Mouse (Mus musculus): ENCODE data around the gene Adgrf4. TPM values are rescaled to one million over a fixed set of nuclear protein-coding genes. Genes with fewer than 3 reads are reported as not detected.

Gene Adgrf4
- polyA plus RNA-seq, 1 experiment from 2014 or later, result 0.11 TPM

DNA sequence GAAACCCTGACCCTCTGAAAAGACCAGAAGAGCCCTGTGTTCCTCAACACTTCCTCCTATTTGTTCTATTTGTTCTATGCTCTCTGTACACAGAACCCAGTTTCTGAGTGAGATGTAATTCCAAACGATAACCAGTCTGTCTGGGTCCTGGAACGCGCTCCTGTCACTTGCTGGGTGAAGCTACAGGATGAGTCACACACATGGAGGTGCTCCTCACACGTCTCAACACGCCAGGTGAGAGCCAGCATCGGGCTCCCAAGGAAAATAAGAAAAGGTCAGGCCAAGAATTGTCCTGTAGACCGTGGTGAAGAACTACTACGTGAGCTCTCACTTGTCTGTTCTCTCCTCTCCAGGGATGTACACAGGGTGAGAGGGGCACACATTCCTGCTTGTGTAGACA is 1.6 kb downstream of the Adgrf4 start:
- DNase-seq (ENCODE audit: low spot score) (no peak), ATAC-seq (ENCODE audit: low FRiP score) (no peak)
- 87% methylated on average over 8 of the region's 8 CpGs for WGBS
- no peak overlapping the region for H3K4me3 ChIP-seq (ENCODE audit: low read depth, low read length)
- H3K27ac ChIP-seq (ENCODE audit: low read depth, low read length), result no peak overlapping the region
- H3K4me1 ChIP-seq (replicated peaks; ENCODE audit: control insufficient read depth, insufficient read depth, low read length), result no peaks in the 10 kb centered on the region
- no peaks in the 10 kb centered on the region for H3K36me3 ChIP-seq (ENCODE audit: control insufficient read depth, insufficient read depth, low read length)
- no peaks in the 10 kb centered on the region for H3K9me3 ChIP-seq (ENCODE audit: control insufficient read depth, low read length)
- no peak overlapping the region for H3K9ac ChIP-seq (ENCODE audit: low read depth, low read length)
- no peak overlapping the region for H3K4me2 ChIP-seq (replicated peaks; ENCODE audit: low read depth, low read length)
- H3K27me3 ChIP-seq (ENCODE audit: control insufficient read depth, insufficient read depth, low read length), result no peaks in the 10 kb centered on the region

DNA sequence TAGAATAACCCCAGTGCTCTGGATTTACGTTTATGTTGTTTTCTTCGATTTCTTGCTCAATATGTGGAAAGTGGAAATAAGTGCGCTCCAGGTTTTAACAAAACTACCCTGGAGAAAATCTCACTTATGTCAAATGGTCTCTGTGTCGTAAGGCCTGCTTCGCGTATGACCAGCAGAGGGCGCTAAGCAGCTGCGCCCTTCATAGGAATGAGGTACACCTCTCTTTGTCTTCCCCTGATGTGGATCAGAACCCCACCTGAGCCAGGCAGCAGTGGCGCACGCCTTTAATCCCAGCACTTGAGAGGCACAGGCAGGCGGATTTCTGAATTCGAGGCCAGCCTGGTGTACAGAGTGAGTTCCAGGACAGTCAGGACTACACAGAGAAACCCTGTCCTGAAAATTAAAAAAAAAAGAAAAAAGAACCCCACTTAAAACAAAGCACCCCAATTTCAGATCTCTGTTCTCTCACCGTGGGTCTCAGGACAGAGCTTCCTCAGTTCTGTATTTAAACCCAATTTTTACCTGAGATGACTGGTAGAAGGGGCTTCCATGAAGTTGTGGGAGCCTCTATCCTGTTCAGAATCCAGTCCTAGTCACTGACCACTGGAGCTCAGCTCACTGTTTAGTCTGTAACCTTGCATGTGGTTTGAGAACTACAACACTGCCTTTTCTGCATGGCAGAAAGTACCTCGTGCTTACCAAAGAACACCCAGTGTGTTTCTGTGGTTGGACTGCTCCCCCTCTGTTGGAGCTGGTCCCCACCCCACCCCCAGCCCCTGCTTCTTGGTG is 33.3 kb downstream of the Adgrf4 start:
- no peaks in the 10 kb centered on the region for H3K4me1 ChIP-seq (replicated peaks; ENCODE audit: control insufficient read depth, insufficient read depth, low read length)
- H3K27me3 ChIP-seq (ENCODE audit: control insufficient read depth, insufficient read depth, low read length), result no peaks in the 10 kb centered on the region
- H3K36me3 ChIP-seq (ENCODE audit: control insufficient read depth, insufficient read depth, low read length), result no peaks in the 10 kb centered on the region
- H3K9ac ChIP-seq (ENCODE audit: low read depth, low read length), result no peak overlapping the region
- no peaks in the 10 kb centered on the region for H3K9me3 ChIP-seq (ENCODE audit: control insufficient read depth, low read length)
- ATAC-seq (ENCODE audit: low FRiP score) (peak; percentile 89), DNase-seq (ENCODE audit: low spot score) (peak; percentile 80)
- no peak overlapping the region for H3K4me2 ChIP-seq (replicated peaks; ENCODE audit: low read depth, low read length)
- H3K27ac ChIP-seq (ENCODE audit: low read depth, low read length), result no peak overlapping the region
- no peak overlapping the region for H3K4me3 ChIP-seq (ENCODE audit: low read depth, low read length)
- WGBS, result 26% methylated on average over 14 of the region's 14 CpGs

DNA sequence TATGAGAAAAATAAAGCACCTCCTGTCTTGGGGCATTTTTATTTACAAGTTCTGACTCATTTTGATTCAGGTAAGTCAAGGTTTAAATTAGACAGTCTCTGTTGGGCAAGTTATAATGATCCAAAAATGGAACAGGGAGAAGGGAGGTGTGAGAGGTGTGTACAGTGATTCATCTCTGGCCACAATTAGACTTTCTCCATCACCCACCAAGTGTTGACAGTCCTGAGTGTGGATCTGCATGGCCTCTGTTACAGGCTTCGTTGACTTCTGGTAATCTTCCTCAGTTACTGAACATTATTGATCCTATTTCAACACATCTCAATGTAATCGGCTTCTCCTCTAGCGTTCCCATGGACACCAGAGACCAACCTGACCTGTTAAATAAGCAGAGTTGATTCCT is 48.7 kb downstream of the Adgrf4 start:
- Histone ChIP-seq H3K4me3 (ENCODE audit: low read depth, low read length) (no peak overlapping the region), H3K9me3 (ENCODE audit: control insufficient read depth, low read length) (no peaks in the 10 kb centered on the region), H3K4me1 (replicated peaks; ENCODE audit: control insufficient read depth, insufficient read depth, low read length) (no peaks in the 10 kb centered on the region), H3K9ac (ENCODE audit: low read depth, low read length) (no peak overlapping the region), H3K4me2 (replicated peaks; ENCODE audit: low read depth, low read length) (no peak overlapping the region), H3K36me3 (ENCODE audit: control insufficient read depth, insufficient read depth, low read length) (no peaks in the 10 kb centered on the region), H3K27me3 (ENCODE audit: control insufficient read depth, insufficient read depth, low read length) (no peaks in the 10 kb centered on the region), H3K27ac (ENCODE audit: low read depth, low read length) (no peak overlapping the region)
- ATAC-seq (ENCODE audit: low FRiP score) (no peak), DNase-seq (ENCODE audit: low spot score) (no peak)
- WGBS, result 85% methylated on average over 3 of the region's 3 CpGs

DNA sequence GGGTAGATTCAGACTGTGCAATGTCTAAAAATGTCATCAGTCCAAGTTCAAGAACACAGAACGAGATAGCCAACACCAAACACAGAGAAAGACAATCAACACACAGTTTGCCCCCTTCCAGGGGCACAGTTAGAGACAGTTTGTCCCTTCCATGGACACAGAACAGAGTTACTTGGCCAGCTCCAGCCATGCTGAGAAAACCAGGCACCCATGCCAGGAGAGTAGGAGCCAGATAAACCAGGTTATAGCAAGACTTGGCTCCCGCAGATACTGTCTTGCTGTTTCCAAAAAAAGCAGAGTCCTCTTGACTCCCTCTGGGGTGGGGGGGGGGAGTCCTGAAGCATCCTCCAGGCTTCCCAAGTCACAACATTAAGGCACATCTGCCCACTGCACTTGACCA is 61.9 kb downstream of the Adgrf4 start:
- no peaks in the 10 kb centered on the region for H3K27me3 ChIP-seq (ENCODE audit: control insufficient read depth, insufficient read depth, low read length)
- H3K36me3 ChIP-seq (ENCODE audit: control insufficient read depth, insufficient read depth, low read length), result no peaks in the 10 kb centered on the region
- no peaks in the 10 kb centered on the region for H3K4me1 ChIP-seq (replicated peaks; ENCODE audit: control insufficient read depth, insufficient read depth, low read length)
- H3K9ac ChIP-seq (ENCODE audit: low read depth, low read length), result no peak overlapping the region
- DNase-seq (ENCODE audit: low spot score), result no peak
- H3K4me3 ChIP-seq (ENCODE audit: low read depth, low read length), result no peak overlapping the region
- 92% methylated on average over 2 of the region's 2 CpGs for WGBS
- no peaks in the 10 kb centered on the region for H3K9me3 ChIP-seq (ENCODE audit: control insufficient read depth, low read length)
- ATAC-seq (ENCODE audit: low FRiP score), result no peak
- no peak overlapping the region for H3K4me2 ChIP-seq (replicated peaks; ENCODE audit: low read depth, low read length)
- H3K27ac ChIP-seq (ENCODE audit: low read depth, low read length), result no peak overlapping the region

DNA sequence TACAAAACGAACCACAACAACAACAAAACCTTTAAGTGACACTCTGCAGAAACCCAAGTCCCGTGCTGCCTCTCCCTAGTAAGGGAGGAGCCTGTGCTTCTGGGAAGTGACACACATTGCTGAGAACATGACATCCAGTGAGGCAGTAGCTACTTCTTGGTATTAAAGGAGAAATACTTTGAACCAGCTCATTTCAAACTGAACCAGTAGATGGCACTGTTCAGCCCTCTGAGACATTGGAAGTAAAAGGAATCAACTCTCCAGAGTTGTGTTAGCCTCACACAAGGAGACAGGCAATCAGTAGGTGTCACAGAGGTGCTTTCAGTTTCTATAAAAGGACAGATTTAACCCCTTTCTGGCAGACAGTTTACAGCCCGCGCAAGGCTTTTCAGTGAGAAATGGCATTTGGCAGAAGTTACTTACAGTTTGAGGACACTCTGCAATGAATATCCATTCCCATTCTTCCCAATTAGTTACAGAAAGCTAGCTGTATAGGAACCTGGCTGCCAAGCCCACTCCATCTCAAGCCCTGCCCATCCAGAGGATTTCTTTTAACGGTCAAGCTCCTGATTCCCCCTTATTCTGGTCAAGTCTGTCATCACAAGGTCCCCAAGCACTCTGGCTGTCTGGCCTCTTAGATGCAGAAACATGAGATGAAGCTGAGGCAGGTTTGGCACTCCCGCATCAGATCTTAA is 78.9 kb downstream of the Adgrf4 start:
- H3K27ac ChIP-seq (ENCODE audit: low read depth, low read length), result no peak overlapping the region
- H3K4me1 ChIP-seq (replicated peaks; ENCODE audit: control insufficient read depth, insufficient read depth, low read length), result no peaks in the 10 kb centered on the region
- no peaks in the 10 kb centered on the region for H3K27me3 ChIP-seq (ENCODE audit: control insufficient read depth, insufficient read depth, low read length)
- H3K9me3 ChIP-seq (ENCODE audit: control insufficient read depth, low read length), result no peaks in the 10 kb centered on the region
- no peaks in the 10 kb centered on the region for H3K36me3 ChIP-seq (ENCODE audit: control insufficient read depth, insufficient read depth, low read length)
- ATAC-seq (ENCODE audit: low FRiP score), result peak; percentile 38; the same call in 1 of the 2 replicates
- H3K4me3 ChIP-seq (ENCODE audit: low read depth, low read length), result no peak overlapping the region
- peak; percentile 74 for DNase-seq (ENCODE audit: low spot score)
- 38% methylated on average over 6 of the region's 6 CpGs for WGBS
- H3K4me2 ChIP-seq (replicated peaks; ENCODE audit: low read depth, low read length), result no peak overlapping the region
- H3K9ac ChIP-seq (ENCODE audit: low read depth, low read length), result no peak overlapping the region

DNA sequence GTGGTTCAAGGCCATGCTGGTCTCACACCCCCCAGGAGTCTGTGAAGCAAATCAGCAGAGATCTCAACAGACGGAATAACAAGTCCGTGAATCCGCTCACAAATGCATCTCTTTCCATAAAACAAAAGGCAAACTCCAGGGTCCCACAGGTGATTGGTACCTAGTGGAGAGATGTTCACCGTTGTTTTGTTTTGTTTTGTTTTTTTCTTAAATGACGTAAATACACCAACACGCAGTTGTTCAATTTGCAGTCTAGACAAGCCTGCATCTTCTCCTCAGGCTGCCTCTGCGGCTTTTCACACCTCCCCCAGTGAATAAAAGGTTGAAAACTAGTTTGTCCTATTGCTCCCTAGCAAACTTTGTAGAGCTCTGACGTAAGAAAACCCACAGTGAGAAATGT is 80.8 kb downstream of the Adgrf4 start, which contains the start of gene Opn5:
Gene Opn5, minus strand, starts transcription at position 101 of the 400 bp plus-strand sequence.
- no peaks in the 10 kb centered on the region for H3K27me3 ChIP-seq (ENCODE audit: control insufficient read depth, insufficient read depth, low read length)
- 82% methylated on average over 8 of the region's 8 CpGs for WGBS
- no peak within 1 kb of the TSS for H3K9ac ChIP-seq (ENCODE audit: low read depth, low read length)
- no peak within 1 kb of the TSS for H3K27ac ChIP-seq (ENCODE audit: low read depth, low read length)
- no peak within 1 kb of the TSS for H3K4me3 ChIP-seq (ENCODE audit: low read depth, low read length)
- no peaks in the 10 kb centered on the region for H3K9me3 ChIP-seq (ENCODE audit: control insufficient read depth, low read length)
- no peaks in the 10 kb centered on the region for H3K4me1 ChIP-seq (replicated peaks; ENCODE audit: control insufficient read depth, insufficient read depth, low read length)
- ATAC-seq (ENCODE audit: low FRiP score) (no peak), DNase-seq (ENCODE audit: low spot score) (no peak)
- H3K36me3 ChIP-seq (ENCODE audit: control insufficient read depth, insufficient read depth, low read length), result no peaks in the 10 kb centered on the region
- no peak within 1 kb of the TSS for H3K4me2 ChIP-seq (replicated peaks; ENCODE audit: low read depth, low read length)

DNA sequence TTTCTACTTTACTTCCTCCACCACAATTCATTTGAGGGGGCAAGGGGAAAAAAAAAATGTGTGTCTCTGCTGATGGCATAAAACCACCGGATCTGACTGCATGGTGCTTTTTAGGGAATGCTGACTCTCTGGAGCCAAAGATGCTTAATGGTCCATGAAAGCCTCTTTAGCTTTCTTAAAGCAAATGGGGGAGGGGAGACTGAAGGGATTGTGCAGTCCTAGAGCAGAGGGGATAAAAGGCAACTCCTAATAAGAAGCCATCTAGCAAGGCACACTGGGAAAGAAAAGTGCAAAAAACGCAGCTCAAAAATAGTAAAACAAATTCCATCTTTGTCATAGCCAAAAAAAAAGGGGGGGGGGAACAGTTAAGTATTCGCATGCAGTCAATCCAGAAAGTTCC is 83.8 kb downstream of the Adgrf4 start:
- DNase-seq (ENCODE audit: low spot score), result peak; percentile 41
- H3K36me3 ChIP-seq (ENCODE audit: control insufficient read depth, insufficient read depth, low read length), result no peaks in the 10 kb centered on the region
- no peaks in the 10 kb centered on the region for H3K27me3 ChIP-seq (ENCODE audit: control insufficient read depth, insufficient read depth, low read length)
- no peak overlapping the region for H3K9ac ChIP-seq (ENCODE audit: low read depth, low read length)
- no peak overlapping the region for H3K4me3 ChIP-seq (ENCODE audit: low read depth, low read length)
- no peak overlapping the region for H3K4me2 ChIP-seq (replicated peaks; ENCODE audit: low read depth, low read length)
- WGBS, result 31% methylated on average over 3 of the region's 3 CpGs
- no peaks in the 10 kb centered on the region for H3K4me1 ChIP-seq (replicated peaks; ENCODE audit: control insufficient read depth, insufficient read depth, low read length)
- no peak; the same call in 1 of the 2 replicates for ATAC-seq (ENCODE audit: low FRiP score)
- no peak overlapping the region for H3K27ac ChIP-seq (ENCODE audit: low read depth, low read length)
- H3K9me3 ChIP-seq (ENCODE audit: control insufficient read depth, low read length), result no peaks in the 10 kb centered on the region
